Comparison of ENCODE assay signal across 8 mouse cellular contexts in genomic region chr7:104244287-104245181, GRCm38 (mm10). TPM values are rescaled to one million over a fixed set of nuclear protein-coding genes. Genes with fewer than 3 reads are reported as not detected.
DNase-seq lines count a peak whose midpoint lies in the region; ATAC-seq and TF ChIP-seq lines count a peak whose summit lies in the region.

Trim34a (plus strand) TSS chr7:104244457.

- no peaks in the 10 kb centered on the region for H3K36me3 ChIP-seq in erythroblast, embryonic 14.5 days (ENCODE audit: control insufficient read depth)
- no peaks in the 10 kb centered on the region for H3K36me3 ChIP-seq in heart, embryonic 15.5 days
- H3K36me3 ChIP-seq in kidney, postnatal 0 days (ENCODE audit: insufficient read depth, low read length), result no peaks in the 10 kb centered on the region
- H3K36me3 ChIP-seq in neural tube, embryonic 13.5 days, result no peaks in the 10 kb centered on the region
- H3K36me3 ChIP-seq in thymus, adult 2 months (ENCODE audit: control insufficient read depth, insufficient read depth, low read length), result no peaks in the 10 kb centered on the region

- peak; percentile 85 for TF ChIP-seq CTCF in kidney, postnatal 0 days (IDR thresholded peaks at IDR 0.05; ENCODE audit: low read depth)
- no peak; the same call in 1 of the 2 replicates for TF ChIP-seq CTCF in lung, adult 2 months (IDR thresholded peaks at IDR 0.05; ENCODE audit: insufficient read depth, low read length)
- TF ChIP-seq CTCF in thymus, adult 2 months (IDR thresholded peaks at IDR 0.05; ENCODE audit: borderline replicate concordance, control insufficient read depth, extremely low read depth, insufficient read depth, low read length, poor library complexity), result no peak

- H3K27ac ChIP-seq in heart, embryonic 15.5 days, result peak within 1 kb of the TSS; percentile 71
- H3K27ac ChIP-seq in kidney, postnatal 0 days, result peak within 1 kb of the TSS; percentile 77
- no peak within 1 kb of the TSS for H3K27ac ChIP-seq in neural tube, embryonic 13.5 days (replicated peaks)
- H3K27ac ChIP-seq in thymus, adult 2 months (ENCODE audit: control insufficient read depth, insufficient read depth, low read length), result peak within 1 kb of the TSS; percentile 85

- peak within 1 kb of the TSS; percentile 67 for H3K4me2 ChIP-seq in heart, embryonic 15.5 days
- peak within 1 kb of the TSS; percentile 64 for H3K4me2 ChIP-seq in kidney, postnatal 0 days (ENCODE audit: low read length)
- peak within 1 kb of the TSS; percentile 42 for H3K4me2 ChIP-seq in neural tube, embryonic 13.5 days

- WGBS in heart, embryonic 15.5 days, result 4% methylated on average over 13 of the region's 13 CpGs
- 5% methylated on average over 13 of the region's 13 CpGs for WGBS in kidney, postnatal 0 days
- 1% methylated on average over 13 of the region's 13 CpGs for WGBS in lung, adult 2 months
- WGBS in neural tube, embryonic 13.5 days, result 11% methylated on average over 13 of the region's 13 CpGs
- under 1% methylated on average over 13 of the region's 13 CpGs for WGBS in thymus, adult 2 months

- H3K9me3 ChIP-seq in erythroblast, embryonic 14.5 days (ENCODE audit: control insufficient read depth, low read length), result no peaks in the 10 kb centered on the region
- H3K9me3 ChIP-seq in heart, embryonic 15.5 days (replicated peaks), result no peaks in the 10 kb centered on the region
- no peaks in the 10 kb centered on the region for H3K9me3 ChIP-seq in kidney, postnatal 0 days (replicated peaks; ENCODE audit: low read length)
- no peaks in the 10 kb centered on the region for H3K9me3 ChIP-seq in neural tube, embryonic 13.5 days

- no peak for ATAC-seq in heart, embryonic 15.5 days (replicated peaks; ENCODE audit: insufficient number of reproducible peaks, insufficient read depth, low FRiP score, low read depth)
- ATAC-seq in kidney, postnatal 0 days (replicated peaks; ENCODE audit: low FRiP score, low read depth), result peak; percentile 89
- peak; percentile 53 for ATAC-seq in neural tube, embryonic 13.5 days (ENCODE audit: low read depth)

- H3K4me1 ChIP-seq in erythroblast, embryonic 14.5 days (ENCODE audit: control insufficient read depth), result peaks cover 4% of the 10 kb centered on the region
- H3K4me1 ChIP-seq in heart, embryonic 15.5 days (replicated peaks), result 0 out of 2 replicates have a peak, but pooled peaks cover 3% of the 10 kb centered on the region
- no peaks in the 10 kb centered on the region for H3K4me1 ChIP-seq in kidney, postnatal 0 days (replicated peaks; ENCODE audit: insufficient read depth, low read length)
- H3K4me1 ChIP-seq in lung, adult 2 months (ENCODE audit: control insufficient read depth, insufficient read depth, low read length), result no peaks in the 10 kb centered on the region; the same call in 1 of the 2 replicates
- H3K4me1 ChIP-seq in neural tube, embryonic 13.5 days (replicated peaks), result no peaks in the 10 kb centered on the region; the same call in 1 of the 2 replicates
- 0 out of 2 replicates have a peak, but pooled peaks cover 2% of the 10 kb centered on the region for H3K4me1 ChIP-seq in thymus, adult 2 months (replicated peaks; ENCODE audit: control insufficient read depth, insufficient read depth, low read length)

- no peaks in the 10 kb centered on the region for H3K27me3 ChIP-seq in erythroblast, embryonic 14.5 days (ENCODE audit: control insufficient read depth)
- H3K27me3 ChIP-seq in heart, embryonic 15.5 days, result no peaks in the 10 kb centered on the region
- no peaks in the 10 kb centered on the region for H3K27me3 ChIP-seq in kidney, postnatal 0 days (ENCODE audit: insufficient read depth, low read length)
- H3K27me3 ChIP-seq in neural tube, embryonic 13.5 days, result no peaks in the 10 kb centered on the region
- H3K27me3 ChIP-seq in thymus, adult 2 months (ENCODE audit: control insufficient read depth, insufficient read depth, low read length), result no peaks in the 10 kb centered on the region

- peak within 1 kb of the TSS; percentile 71 for H3K9ac ChIP-seq in heart, embryonic 15.5 days
- peak within 1 kb of the TSS; percentile 59 for H3K9ac ChIP-seq in kidney, postnatal 0 days (ENCODE audit: low read depth, low read length)
- H3K9ac ChIP-seq in neural tube, embryonic 13.5 days, result peak within 1 kb of the TSS; percentile 43

- H3K4me3 ChIP-seq in erythroblast, embryonic 14.5 days (replicated peaks), result peak within 1 kb of the TSS; percentile 64
- H3K4me3 ChIP-seq in heart, embryonic 15.5 days, result peak within 1 kb of the TSS; percentile 77
- peak within 1 kb of the TSS; percentile 58 for H3K4me3 ChIP-seq in kidney, postnatal 0 days (replicated peaks; ENCODE audit: low read depth, low read length)
- H3K4me3 ChIP-seq in lung, adult 2 months (replicated peaks; ENCODE audit: extremely low read depth, low read depth, low read length), result peak within 1 kb of the TSS; percentile 99
- H3K4me3 ChIP-seq in neural tube, embryonic 13.5 days, result peak within 1 kb of the TSS; percentile 36
- H3K4me3 ChIP-seq in thymus, adult 2 months (ENCODE audit: control insufficient read depth, insufficient read depth, low read length), result peak within 1 kb of the TSS; percentile 72

- peak; percentile 90 for DNase-seq in CD4-positive, CD25-positive, alpha-beta regulatory T cell, adult 2 months (ENCODE audit: low read depth, low spot score)
- DNase-seq in adrenal gland, adult 2 months, result peak; percentile 81
- peak; percentile 95 for DNase-seq in kidney, postnatal 0 days (ENCODE audit: low spot score)
- peak; percentile 65 for DNase-seq in lung, adult 2 months
- DNase-seq in thymus, adult 2 months, result peak; percentile 70

- TF ChIP-seq POLR2A in lung, adult 2 months (IDR thresholded peaks at IDR 0.05; ENCODE audit: borderline replicate concordance, extremely low read depth, low read depth, low read length), result peak; percentile 55; the same call in 1 of the 2 replicates
- no peak for TF ChIP-seq POLR2A in thymus, adult 2 months (IDR thresholded peaks at IDR 0.05; ENCODE audit: control insufficient read depth, extremely low read depth, insufficient read depth, low read length, poor library complexity)

RNA-seq across cellular contexts. Expression of gene Trim34a, which starts in this region (rescaled TPM):
- 1 to 10 TPM; 6.5 to 6.8 TPM for total RNA-seq in adrenal gland, adult 2 months (2021)
- polyA plus RNA-seq in adrenal gland, adult 2 months (2012; rRNA removed), result 4.0 and 4.6 TPM in 2 replicates
- polyA plus RNA-seq in erythroblast, embryonic 14.5 days (2012), result not detected in 2 replicates
- 2.7 and 3.0 TPM in 2 replicates for polyA plus RNA-seq in heart, embryonic 15.5 days (2015; fragmentation: Nextera tagmentation; extraction: Ambion mirVana)
- polyA plus RNA-seq in kidney, postnatal 0 days (2015; fragmentation: Nextera tagmentation; extraction: Ambion mirVana), result 3.1 and 4.1 TPM in 2 replicates
- polyA plus RNA-seq in lung, adult 2 months (2012; rRNA removed), result 5.7 and 15.2 TPM in 2 replicates
- 0.84 TPM in 2 replicates for polyA plus RNA-seq in neural tube, embryonic 13.5 days (2015; fragmentation: Nextera tagmentation; extraction: Ambion mirVana)
- polyA plus RNA-seq in thymus, adult 2 months (2012; rRNA removed), result 11.3 and 17.7 TPM in 2 replicates

Comparison
In these comparisons a context has a peak if more than half of its experiments do, and no peak if none do; other contexts are left out.
1. Peak in ATAC-seq, H3K4me3 ChIP-seq, H3K9ac ChIP-seq and H3K4me2 ChIP-seq in neural tube, embryonic 13.5 days; RNA of the gene not detected or under 1 TPM.
2. H3K4me3 ChIP-seq: peak in every context shown above with its lines; median percentile 99 in lung, adult 2 months; 77 in heart, embryonic 15.5 days; 72 in thymus, adult 2 months; 64 in erythroblast, embryonic 14.5 days; 58 in kidney, postnatal 0 days; 36 in neural tube, embryonic 13.5 days.